Mouse (Mus musculus): ENCODE data around the gene Vps18.

Gene Vps18

GRCm38 (mm10) chr2:119288270-119288882 is at the start of gene Vps18:
Gene Vps18, plus strand, starts transcription at chr2:119288740.
- peak; percentile 95 for DNase-seq (ENCODE audit: low read depth, low spot score)

- no peak for DNase-seq (ENCODE audit: low read depth, low spot score)
These were observed 48.3 kb upstream of the Vps18 start for GRCm38 (mm10) chr2:119240075-119240818.

- no peak for DNase-seq (ENCODE audit: low read depth, low spot score)
These were observed 47.7 kb upstream of the Vps18 start for GRCm38 (mm10) chr2:119240819-119241186.

GRCm38 (mm10) chr2:119242548-119242947 is 46.0 kb upstream of the Vps18 start:
- DNase-seq (ENCODE audit: low read depth, low spot score) = no peak

GRCm38 (mm10) chr2:119245246-119245645 is 43.3 kb upstream of the Vps18 start:
- no peak for DNase-seq (ENCODE audit: low read depth, low spot score)

- no peak for DNase-seq (ENCODE audit: low read depth, low spot score)
These were observed 40.6 kb upstream of the Vps18 start for GRCm38 (mm10) chr2:119247904-119248303.

- no peak for DNase-seq (ENCODE audit: low read depth, low spot score)
These were observed 38.9 kb upstream of the Vps18 start for GRCm38 (mm10) chr2:119249592-119250061.

GRCm38 (mm10) chr2:119250377-119250776 is 38.2 kb upstream of the Vps18 start:
- DNase-seq (ENCODE audit: low read depth, low spot score) = no peak

GRCm38 (mm10) chr2:119250826-119251478 is 37.6 kb upstream of the Vps18 start:
- peak; percentile 82 for DNase-seq (ENCODE audit: low read depth, low spot score)

GRCm38 (mm10) chr2:119254976-119255375 is 33.6 kb upstream of the Vps18 start:
- DNase-seq (ENCODE audit: low read depth, low spot score) = no peak

GRCm38 (mm10) chr2:119260518-119260917 is 28.0 kb upstream of the Vps18 start:
- no peak for DNase-seq (ENCODE audit: low read depth, low spot score)

GRCm38 (mm10) chr2:119261326-119261725 is 27.2 kb upstream of the Vps18 start:
- DNase-seq (ENCODE audit: low read depth, low spot score) = no peak

GRCm38 (mm10) chr2:119262978-119263377 is 25.6 kb upstream of the Vps18 start:
- DNase-seq (ENCODE audit: low read depth, low spot score) = no peak

GRCm38 (mm10) chr2:119263813-119264212 is 24.7 kb upstream of the Vps18 start:
- no peak for DNase-seq (ENCODE audit: low read depth, low spot score)

- DNase-seq (ENCODE audit: low read depth, low spot score) = no peak
These were observed 18.3 kb upstream of the Vps18 start for GRCm38 (mm10) chr2:119270286-119270642.

GRCm38 (mm10) chr2:119270643-119271331 is 17.8 kb upstream of the Vps18 start, which contains the start of gene Rhov:
Gene Rhov, minus strand, starts transcription at chr2:119271272.
- no peak for DNase-seq (ENCODE audit: low read depth, low spot score)

- no peak for DNase-seq (ENCODE audit: low read depth, low spot score)
These were observed 14.4 kb upstream of the Vps18 start for GRCm38 (mm10) chr2:119274126-119274525.

- no peak for DNase-seq (ENCODE audit: low read depth, low spot score)
These were observed 11.6 kb upstream of the Vps18 start for GRCm38 (mm10) chr2:119276926-119277325.

- DNase-seq (ENCODE audit: low read depth, low spot score) = no peak
These were observed 10.7 kb upstream of the Vps18 start for GRCm38 (mm10) chr2:119277810-119278209.

- no peak for DNase-seq (ENCODE audit: low read depth, low spot score)
These were observed 6.5 kb upstream of the Vps18 start for GRCm38 (mm10) chr2:119281899-119282565.

- no peak for DNase-seq (ENCODE audit: low read depth, low spot score)
These were observed 1.2 kb upstream of the Vps18 start for GRCm38 (mm10) chr2:119287372-119287771.

Data from c-Kit-negative CD71-positive TER-119-positive erythroid progenitor cells, embryonic 14.5 days (primary cell).